Mouse (Mus musculus) left cerebral cortex, adult 2 months (tissue): Measurements from ENCODE around the gene Galnt18. TPM values are rescaled to one million over a fixed set of nuclear protein-coding genes. Genes with fewer than 3 reads are reported as not detected.

ENCODE experiments used
- DNase-seq, 2 experiments: peaks; one replicate each; pipeline ENCODE4 v3.0.0; 2021 to 2022; ENCODE audit warnings: low spot score in 2 of 2, mixed read lengths in 1 of 2; ENCODE audit errors: extremely low spot score in 1 of 2
- H3K27ac ChIP-seq: fragments of 200-600 bp; 2 replicates; pipeline ENCODE4 v1.8.1; 2022
- H3K4me3 ChIP-seq: fragments of 200-600 bp; 2 replicates; pipeline ENCODE4 v1.8.1; 2022
- CTCF ChIP-seq: fragments of 200-600 bp; IDR thresholded peaks from 2 replicates; pipeline ENCODE4 v1.8.1; 2022; ENCODE audit warnings: antibody characterized with exemption, mild to moderate bottlenecking, moderate library complexity
- intact Hi-C: fragments of 180-260 bp; cut with DNase I; formaldehyde crosslinking; loops from one replicate; pipeline ENCODE4 v1.15.1; 2025
- total RNA-seq, 2 experiments: library from RNA; stranded (reverse); gene quantifications; 2 replicates each; pipeline ENCODE4 v1.2.3; 2021

Gene Galnt18
- total RNA-seq, 2 experiments from 2014 or later, result 42.0 to 42.3 TPM

DNA sequence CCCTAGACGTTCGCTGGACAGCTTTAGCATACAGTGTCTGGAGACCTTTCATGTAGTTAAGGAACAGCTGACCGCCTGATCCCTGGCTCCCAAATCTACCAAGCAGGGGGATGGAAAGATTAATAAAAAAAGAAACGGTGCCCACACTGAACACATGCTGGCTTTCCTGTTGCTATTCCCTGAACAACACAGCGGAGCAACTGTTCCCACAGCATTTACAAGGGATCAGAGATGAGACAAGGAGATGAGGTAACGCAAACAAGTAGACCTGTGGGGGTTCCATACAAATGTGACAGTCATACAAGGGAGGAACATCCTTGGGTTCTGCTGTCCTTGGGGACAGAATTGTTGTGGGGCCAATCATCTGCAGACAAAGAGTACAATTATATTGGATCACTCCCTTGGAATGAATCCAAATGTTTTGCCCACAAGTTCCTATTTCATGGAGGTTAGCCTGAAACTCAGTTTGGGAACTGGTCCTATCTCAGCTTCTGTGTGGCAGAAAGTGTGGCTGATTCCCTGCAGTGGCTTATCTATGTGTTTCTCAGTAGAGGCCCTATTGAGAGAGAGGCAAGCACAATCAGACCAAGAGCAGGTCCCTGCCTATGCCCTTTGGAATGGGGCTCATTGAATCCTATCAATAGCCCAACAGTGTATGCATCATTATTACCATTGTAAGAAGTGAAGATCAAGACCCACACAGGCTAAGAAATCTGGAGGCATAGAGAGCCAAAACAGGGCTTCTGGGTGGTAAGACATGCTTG, 68.5 kb downstream of the Galnt18 start:
- Histone ChIP-seq H3K4me3 (no peak overlapping the region), H3K27ac (no peak overlapping the region)
- TF ChIP-seq CTCF, result no peak
- intact Hi-C loops, result loop anchor here (5.0 kb wide), 1 partner anchor 256 kb away; no protein-coding TSS in a partner anchor
- DNase-seq, result no peak

GRCm38 (mm10) chr7:111710311-111710710, 69.5 kb downstream of the Galnt18 start:
- TF ChIP-seq CTCF, result peak; percentile 41
- DNase-seq, result no peak
- no peak overlapping the region for H3K4me3 ChIP-seq
- H3K27ac ChIP-seq, result no peak overlapping the region
- intact Hi-C loops, result loop anchor here (5.0 kb wide), 1 partner anchor 257 kb away; no protein-coding TSS in a partner anchor

- no peak for TF ChIP-seq CTCF
- DNase-seq, result no peak
- intact Hi-C loops, result no loop called here
- Histone ChIP-seq H3K27ac (no peak overlapping the region), H3K4me3 (no peak overlapping the region)
Measured at GRCm38 (mm10) chr7:111708563-111708962, 71.2 kb downstream of the Galnt18 start.

- Histone ChIP-seq H3K4me3 (no peak overlapping the region), H3K27ac (no peak overlapping the region)
- no peak for TF ChIP-seq CTCF
- DNase-seq, result no peak
- intact Hi-C loops, result no loop called here
Measured at GRCm38 (mm10) chr7:111702961-111703360, 76.8 kb downstream of the Galnt18 start.

GRCm38 (mm10) chr7:111701788-111702187, 78.0 kb downstream of the Galnt18 start:
- TF ChIP-seq CTCF, result no peak
- DNase-seq, result no peak
- no peak overlapping the region for H3K27ac ChIP-seq
- intact Hi-C loops, result no loop called here
- no peak overlapping the region for H3K4me3 ChIP-seq

GRCm38 (mm10) chr7:111699446-111699845, 80.3 kb downstream of the Galnt18 start:
- TF ChIP-seq CTCF, result no peak
- no peak for DNase-seq
- Histone ChIP-seq H3K4me3 (no peak overlapping the region), H3K27ac (no peak overlapping the region; the same call in 1 of the 2 replicates)
- intact Hi-C loops, result no loop called here

- Histone ChIP-seq H3K4me3 (no peak overlapping the region), H3K27ac (no peak overlapping the region)
- intact Hi-C loops, result no loop called here
- no peak for DNase-seq
- no peak for TF ChIP-seq CTCF
Measured at GRCm38 (mm10) chr7:111696226-111696625, 83.6 kb downstream of the Galnt18 start.

- no peak for DNase-seq
- Histone ChIP-seq H3K27ac (no peak overlapping the region), H3K4me3 (no peak overlapping the region)
- intact Hi-C loops, result no loop called here
- TF ChIP-seq CTCF, result no peak
Measured at GRCm38 (mm10) chr7:111694312-111694711, 85.5 kb downstream of the Galnt18 start.

DNA sequence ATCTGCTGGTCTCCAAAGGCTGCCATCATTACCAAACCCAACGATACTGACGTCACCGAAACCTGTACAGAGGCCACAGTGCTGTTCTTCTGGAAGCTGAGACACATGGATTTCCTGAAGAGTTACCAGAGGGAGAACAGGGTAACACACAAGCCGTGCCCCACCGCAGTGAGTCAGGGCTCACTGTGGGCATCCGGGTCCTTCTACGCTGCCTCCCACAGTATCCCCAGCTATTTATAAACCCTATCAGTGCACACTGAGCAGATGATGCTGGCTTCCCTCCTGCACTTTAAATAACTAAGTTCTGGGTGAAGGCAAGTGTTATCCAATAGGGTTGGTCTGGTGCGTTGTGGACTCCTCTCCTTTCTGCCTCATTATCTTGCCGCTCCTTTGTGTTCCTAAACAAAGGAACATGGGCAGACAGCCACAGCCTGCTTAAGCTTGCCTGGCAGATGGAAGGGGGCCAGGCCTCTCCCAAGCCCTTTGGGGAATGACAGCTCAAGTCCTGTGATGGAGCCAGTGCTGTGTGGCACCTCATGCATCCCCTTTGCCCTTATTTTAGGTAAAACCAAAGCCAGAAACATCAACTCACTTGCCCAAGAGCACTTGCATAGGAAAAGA, 87.0 kb downstream of the Galnt18 start:
- H3K4me3 ChIP-seq, result no peak overlapping the region
- intact Hi-C loops, result no loop called here
- peak; percentile 39 to 44 for DNase-seq
- no peak for TF ChIP-seq CTCF
- 0 out of 2 replicates have a peak overlapping the region, but pooled peaks have one; percentile 4 for H3K27ac ChIP-seq

- no peak overlapping the region for H3K4me3 ChIP-seq
- no peak for DNase-seq
- TF ChIP-seq CTCF, result peak; percentile 10
- H3K27ac ChIP-seq, result no peak overlapping the region
- intact Hi-C loops, result no loop called here
Measured at GRCm38 (mm10) chr7:111680108-111680507, 99.7 kb downstream of the Galnt18 start.

GRCm38 (mm10) chr7:111676483-111676882, 103.3 kb downstream of the Galnt18 start:
- H3K4me3 ChIP-seq, result no peak overlapping the region
- intact Hi-C loops, result no loop called here
- DNase-seq, result no peak

GRCm38 (mm10) chr7:111672467-111672866, 107.3 kb downstream of the Galnt18 start:
- DNase-seq, result no peak
- TF ChIP-seq CTCF, result no peak
- intact Hi-C loops, result no loop called here
- Histone ChIP-seq H3K27ac (no peak overlapping the region), H3K4me3 (no peak overlapping the region)

More at GRCm38 (mm10) chr7:111676483-111676882, 103.3 kb downstream of the Galnt18 start:
- TF ChIP-seq CTCF, result no peak
- no peak overlapping the region for H3K27ac ChIP-seq
